Mouse (Mus musculus): Measurements from ENCODE around the gene Cd86. TPM values are rescaled to one million over a fixed set of nuclear protein-coding genes. Genes with fewer than 3 reads are reported as not detected.

Gene Cd86
- polyA plus RNA-seq, 1 experiment from 2014 or later: 1.3 TPM

DNA sequence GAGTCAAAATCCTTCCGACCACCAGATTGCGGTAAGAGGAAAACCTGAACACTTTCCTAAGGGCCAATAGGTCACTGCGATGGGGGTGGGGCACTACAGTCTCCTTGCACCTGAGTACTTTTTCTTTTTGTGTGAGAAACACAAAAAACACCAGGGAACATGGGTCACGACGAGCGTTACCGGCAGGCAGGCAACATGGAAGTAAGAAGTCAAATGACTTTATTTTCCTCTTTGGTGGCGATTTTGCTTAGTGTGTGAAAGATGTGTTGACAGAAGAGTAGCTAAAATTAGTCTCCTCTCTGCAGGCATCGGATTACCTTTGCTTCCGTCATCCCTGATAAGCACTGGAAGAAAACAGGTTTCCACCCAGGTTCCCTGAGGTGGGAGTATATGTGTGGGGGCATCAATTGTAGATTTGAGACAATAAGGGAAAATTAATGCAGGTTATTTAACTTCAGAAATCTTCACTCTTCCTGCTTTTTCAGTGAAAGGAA lies 110.2 kb downstream of the Cd86 start:
- Histone ChIP-seq H3K9ac (ENCODE audit: low read length) (no peak overlapping the region), H3K4me3 (ENCODE audit: control insufficient read depth in 1 of 2, insufficient read depth in 1 of 2, low read depth in 1 of 2, low read length in 2 of 2) (peak overlapping the region; percentile 22 to 24; a peak in 3 of 4 replicates)

More for the DNA sequence above, 110.2 kb downstream of the Cd86 start:
- Histone ChIP-seq H3K9me3 (ENCODE audit: control insufficient read depth, low read length) (peaks cover 3% of the 10 kb centered on the region; the same call in 1 of the 2 replicates), H3K36me3 (ENCODE audit: control insufficient read depth, insufficient read depth, low read length) (no peaks in the 10 kb centered on the region), H3K27ac (replicated peaks in 1 of 2; ENCODE audit: control insufficient read depth in 1 of 2, insufficient read depth in 1 of 2, low read depth in 2 of 2, low read length in 2 of 2) (peak overlapping the region; percentile 42 to 75), H3K4me1 (ENCODE audit: control insufficient read depth in 2 of 2, insufficient read depth in 2 of 2, low read length in 2 of 2) (peaks cover 11% of the 10 kb centered on the region in 2 experiments), H3K27me3 (ENCODE audit: control insufficient read depth, insufficient read depth, low read length) (no peaks in the 10 kb centered on the region), H3K4me2 (ENCODE audit: low read length) (peak overlapping the region; percentile 61)
- WGBS: 13% methylated on average over 10 of the region's 10 CpGs
- ATAC-seq (ENCODE audit: insufficient number of reproducible peaks, insufficient read depth, low FRiP score, low read depth): no peak

Other genes with a start within 250 kb of the Cd86 start
- not detected in 2 replicates for gene Stfa3, start 210.7 kb downstream of the Cd86 start, polyA plus RNA-seq (2014; fragmentation: Nextera tagmentation; extraction: Ambion mirVana)
- gene Casr, start 103.9 kb downstream of the Cd86 start, polyA plus RNA-seq (2014; fragmentation: Nextera tagmentation; extraction: Ambion mirVana): not detected in 2 replicates
- 0.09 TPM in 1 of 2 replicates, not detected in the other for gene Ildr1, start 27.9 kb upstream of the Cd86 start, polyA plus RNA-seq (2014; fragmentation: Nextera tagmentation; extraction: Ambion mirVana)
- gene Slc15a2, start 118.9 kb upstream of the Cd86 start, polyA plus RNA-seq (2014; fragmentation: Nextera tagmentation; extraction: Ambion mirVana): 0.42 and 2.1 TPM in 2 replicates
- gene Iqcb1, start 162.3 kb upstream of the Cd86 start, polyA plus RNA-seq (2014; fragmentation: Nextera tagmentation; extraction: Ambion mirVana): 23.9 and 28.4 TPM in 2 replicates
- 0.53 and 1.2 TPM in 2 replicates for gene Eaf2, start 208.9 kb upstream of the Cd86 start, polyA plus RNA-seq (2014; fragmentation: Nextera tagmentation; extraction: Ambion mirVana)
- gene Golgb1, start 209.1 kb upstream of the Cd86 start, polyA plus RNA-seq (2014; fragmentation: Nextera tagmentation; extraction: Ambion mirVana): 61.4 and 73.8 TPM in 2 replicates